Mouse (Mus musculus): ENCODE data around the gene Nfam1. TPM values are rescaled to one million over a fixed set of nuclear protein-coding genes. Genes with fewer than 3 reads are reported as not detected.
A peak's percentile ranks its signal among the peaks of the same experiment; 100 is the strongest.

Nfam1 gene
- total RNA-seq, 2 experiments from 2014 or later: 2.6 to 2.7 TPM

Small RNA genes lying within 50 kb of the gene (microRNA-seq; reads per million reads assigned to microRNA genes)
- 22.1 reads per million, percentile 41 among the genes with 10 or more reads in this experiment for gene Mir3080

Other genes starting within 250 kb of the Nfam1 start
- under 1 TPM in 1 of 2 experiments, not detected in 1; 0.77 TPM for gene Cyp2d26, start 239.0 kb downstream of the Nfam1 start, total RNA-seq (2021)
- 100 to 1,000 TPM; 123 to 128 TPM for gene Tcf20, start 45.4 kb downstream of the Nfam1 start, total RNA-seq (2021)
- gene Serhl, start 56.2 kb upstream of the Nfam1 start, total RNA-seq (2021): 10 to 100 TPM in 1 of 2 experiments, 1 to 10 TPM in 1; 6.6 to 10.2 TPM
- gene Rrp7a, start 89.5 kb upstream of the Nfam1 start, total RNA-seq (2021): 100 to 1,000 TPM; 122 to 128 TPM
- gene Poldip3, start 116.1 kb upstream of the Nfam1 start, total RNA-seq (2021): 10 to 100 TPM; 85.9 to 86.5 TPM
- 10 to 100 TPM; 91.1 to 94.6 TPM for gene Cyb5r3, start 139.3 kb upstream of the Nfam1 start, total RNA-seq (2021)
- 1 to 10 TPM; 3.0 TPM for gene A4galt, start 218.5 kb upstream of the Nfam1 start, total RNA-seq (2021)

Data from left cerebral cortex, postnatal 10 days (tissue).